Mouse (Mus musculus): ENCODE measurements around the gene Nox3.

The Nox3 gene

DNA sequence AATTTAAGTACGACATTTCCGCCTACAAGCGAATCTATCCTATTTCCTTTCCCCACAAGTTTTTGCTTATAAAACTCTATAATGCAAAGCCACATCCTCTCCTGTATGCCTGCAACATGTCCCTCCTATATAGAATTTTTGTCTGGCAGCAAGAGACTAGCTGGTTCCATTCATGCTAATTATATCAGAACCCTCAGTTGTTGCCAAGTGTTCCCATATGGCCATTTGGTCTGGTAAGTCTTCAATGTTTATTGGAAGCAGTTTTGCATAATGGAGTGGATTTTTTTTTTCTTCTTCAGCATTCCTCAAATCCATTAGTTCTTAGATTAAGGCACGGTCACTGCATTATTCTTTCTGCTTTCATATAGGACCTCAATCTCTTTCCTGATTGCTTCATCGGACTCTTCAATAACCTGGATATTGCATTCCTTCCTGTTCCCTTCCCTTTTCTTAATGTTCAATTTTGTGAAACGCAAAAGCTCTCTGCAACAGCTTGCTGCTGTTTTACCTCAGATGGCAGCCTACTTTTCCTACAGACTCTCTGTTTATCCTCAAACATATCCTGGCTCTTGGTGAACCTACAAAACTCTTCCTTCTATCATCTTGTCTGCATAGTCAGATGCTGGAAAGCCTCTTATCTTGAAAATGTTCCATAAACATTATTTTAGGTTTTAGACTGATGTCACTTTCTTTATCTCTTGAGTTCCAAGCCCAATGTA is 92.9 kb downstream of the Nox3 start:
- DNase-seq: no peak

DNA sequence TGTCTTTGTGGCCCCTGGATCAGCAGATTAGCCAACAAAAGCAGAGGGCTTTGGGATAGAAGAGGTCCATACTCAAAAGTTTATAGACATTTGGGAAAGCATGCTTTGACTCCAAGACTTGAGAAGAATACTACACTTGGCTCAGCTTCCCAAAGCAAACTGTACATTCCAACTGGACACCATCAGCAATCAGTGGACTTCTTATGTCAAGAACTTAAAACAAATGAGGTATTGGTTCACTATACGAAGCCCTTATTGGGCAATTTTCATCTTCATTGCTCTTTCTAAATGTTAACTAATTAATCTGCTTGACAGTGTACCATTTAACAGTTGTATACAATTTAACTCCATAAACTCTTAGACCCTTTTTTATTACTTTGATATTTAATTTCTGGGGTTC is 97.7 kb downstream of the Nox3 start:
- DNase-seq: no peak

DNA sequence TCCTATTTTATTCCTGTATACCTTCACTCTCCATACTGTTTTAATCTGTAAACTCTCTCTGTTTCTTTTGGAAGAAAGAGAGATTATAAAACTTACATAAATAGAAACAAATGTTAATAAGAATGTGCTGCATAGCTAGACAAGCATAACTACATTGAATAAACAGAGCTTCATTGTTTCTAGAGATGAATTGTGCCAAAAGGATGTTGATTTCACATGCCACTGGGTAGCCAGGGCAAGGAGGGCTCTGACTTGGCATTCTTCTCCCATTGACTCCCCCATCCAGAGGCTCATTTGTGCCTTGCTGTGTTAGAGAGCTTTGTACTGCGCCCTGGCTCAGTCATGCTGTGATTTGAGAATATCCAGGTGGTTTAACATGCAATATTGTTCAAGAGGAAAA is 98.2 kb downstream of the Nox3 start:
- DNase-seq: no peak

DNA sequence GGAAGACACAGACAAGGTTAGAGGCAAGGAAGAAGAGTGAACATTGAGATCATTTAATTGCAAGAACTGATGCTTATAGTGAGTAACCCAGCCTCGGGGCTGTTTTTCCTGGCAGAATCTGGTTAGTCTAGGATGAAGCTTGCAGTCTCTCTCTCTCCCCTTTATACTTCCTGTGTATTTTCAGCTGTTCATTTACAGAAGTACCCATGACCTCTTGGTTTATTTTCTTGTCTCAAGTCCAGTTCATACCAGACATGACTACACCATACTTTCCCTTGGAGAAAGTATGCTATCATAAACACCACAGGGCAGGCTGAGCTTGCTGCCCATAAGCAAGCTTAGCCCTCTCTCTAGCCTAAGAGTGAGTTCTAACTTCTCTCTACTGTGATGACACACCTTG is 98.9 kb downstream of the Nox3 start:
- no peak for DNase-seq
